17 mouse cellular contexts compared by ENCODE assay signal in genomic region chr9:66914540-66914939, GRCm38 (mm10). TPM values are rescaled to one million over a fixed set of nuclear protein-coding genes. Genes with fewer than 3 reads are reported as not detected.
DNase-seq lines count a peak whose midpoint lies in the region; ATAC-seq and TF ChIP-seq lines count a peak whose summit lies in the region.
"Had no signal": no experiment of that assay in that cellular context is flagged by ENCODE, and none has a peak within 500 bp of the region (broad histone marks: within the 10 kb centered on the region; RNA-seq: fewer than 3 reads in every experiment).

No protein-coding gene starts in this region.

- peaks cover 0 to 51% of the 10 kb centered on the region in 2 experiments; a peak in 2 of 4 replicates for H3K36me3 ChIP-seq in MEL (ENCODE audit: control insufficient read depth in 1 of 2, insufficient read depth in 2 of 2, low read length in 2 of 2)
- H3K36me3 ChIP-seq in liver, embryonic 15.5 days (replicated peaks): peaks cover 39% of the 10 kb centered on the region
- H3K36me3 ChIP-seq: limb, embryonic 13.5 days; midbrain, embryonic 15.5 days had no signal

- H3K4me1 ChIP-seq in MEL (ENCODE audit: control insufficient read depth in 1 of 2, insufficient read depth in 2 of 2, low read length in 2 of 2): peaks cover 39 to 41% of the 10 kb centered on the region in 2 experiments
- H3K4me1 ChIP-seq in bone marrow, adult 2 months (ENCODE audit: control insufficient read depth, insufficient read depth, low read length): peaks cover 10% of the 10 kb centered on the region; the same call in 1 of the 2 replicates
- peaks cover 83% of the 10 kb centered on the region for H3K4me1 ChIP-seq in liver, embryonic 15.5 days (replicated peaks)

- no peak for DNase-seq in layer of hippocampus, adult 2 months (ENCODE audit: low spot score in 2 of 2)
- DNase-seq in layer of hippocampus, postnatal 25 days (ENCODE audit: extremely low spot score in 1 of 2, low spot score in 1 of 2): no peak
- DNase-seq in MEL (ENCODE audit: low read depth, low spot score): peak; percentile 35
- no peak for DNase-seq in urinary bladder, adult 18-20 months (ENCODE audit: low spot score in 2 of 2)
- DNase-seq in left cerebral cortex, adult 11 months (ENCODE audit: low spot score): no peak
- DNase-seq: adrenal gland, postnatal 36 days; cerebellum, adult 9-11 months; gastrocnemius, postnatal 10 days; heart, postnatal 36 days; kidney, postnatal 14 days; layer of hippocampus, adult 9-11 months; right cerebral cortex, postnatal 4 days had no signal

- no peak for TF ChIP-seq CTCF in layer of hippocampus, adult 2 months (conservative IDR thresholded peaks at IDR 0.05)
- TF ChIP-seq CTCF in MEL (IDR thresholded peaks at IDR 0.05 in 2 of 3, conservative IDR thresholded peaks at IDR 0.05 in 1 of 3; ENCODE audit: control insufficient read depth in 1 of 3, insufficient read depth in 1 of 3, low read depth in 2 of 3, low read length in 3 of 3, poor library complexity in 1 of 3, severe bottlenecking in 1 of 3): no peak
- no peak for TF ChIP-seq CTCF in bone marrow, adult 2 months (IDR thresholded peaks at IDR 0.05; ENCODE audit: control insufficient read depth, insufficient read depth, low read length)

- TF ChIP-seq RAD21 in MEL (IDR thresholded peaks at IDR 0.05; ENCODE audit: low read depth, low read length): no peak

- WGBS in bone marrow, adult 2 months: 50% methylated on average over 3 of the region's 3 CpGs
- 63% methylated on average over 3 of the region's 3 CpGs for WGBS in liver, embryonic 15.5 days (ENCODE audit: insufficient replicate concordance)

- no peaks in the 10 kb centered on the region for H3K9me3 ChIP-seq in MEL (replicated peaks; ENCODE audit: insufficient read depth, low read length)
- no peaks in the 10 kb centered on the region for H3K9me3 ChIP-seq in liver, embryonic 15.5 days (replicated peaks)
- H3K9me3 ChIP-seq: forebrain, embryonic 12.5 days; limb, embryonic 13.5 days; midbrain, embryonic 15.5 days had no signal

- H3K27ac ChIP-seq in layer of hippocampus, adult 2 months: peak overlapping the region; percentile 33; the same call in 1 of the 2 replicates
- peak overlapping the region; percentile 99 for H3K27ac ChIP-seq in MEL (ENCODE audit: control insufficient read depth, low read depth, low read length)
- peak overlapping the region; percentile 37; the same call in 1 of the 2 replicates for H3K27ac ChIP-seq in bone marrow, adult 2 months (ENCODE audit: control insufficient read depth, insufficient read depth, low read depth, low read length, poor library complexity)
- peak overlapping the region; percentile 97 for H3K27ac ChIP-seq in liver, embryonic 15.5 days (replicated peaks)
- H3K27ac ChIP-seq: forebrain, embryonic 12.5 days; limb, embryonic 13.5 days; midbrain, embryonic 15.5 days had no signal

- H3K4me2 ChIP-seq in liver, embryonic 15.5 days: peak overlapping the region; percentile 92
- H3K4me2 ChIP-seq: forebrain, embryonic 12.5 days; limb, embryonic 13.5 days; midbrain, embryonic 15.5 days had no signal

- peak; percentile 57 to 64 for TF ChIP-seq EP300 in MEL (IDR thresholded peaks at IDR 0.05; ENCODE audit: low read depth in 1 of 2, low read length in 2 of 2)

- no peak for ATAC-seq in liver, embryonic 15.5 days (ENCODE audit: insufficient read depth)
- ATAC-seq: midbrain, embryonic 15.5 days had no signal

- H3K4me3 ChIP-seq in layer of hippocampus, adult 2 months: no peak overlapping the region
- no peak overlapping the region for H3K4me3 ChIP-seq in MEL (ENCODE audit: control insufficient read depth in 1 of 2, insufficient read depth in 1 of 2, low read depth in 2 of 2, low read length in 2 of 2)
- no peak overlapping the region for H3K4me3 ChIP-seq in bone marrow, adult 2 months (replicated peaks; ENCODE audit: control insufficient read depth, low read depth, low read length)
- peak overlapping the region; percentile 46; the same call in 1 of the 2 replicates for H3K4me3 ChIP-seq in liver, embryonic 15.5 days (replicated peaks)
- H3K4me3 ChIP-seq: forebrain, embryonic 12.5 days; limb, embryonic 13.5 days; midbrain, embryonic 15.5 days had no signal

- no peak for TF ChIP-seq POLR2A in MEL (IDR thresholded peaks at IDR 0.05; ENCODE audit: control insufficient read depth in 1 of 2, insufficient read depth in 1 of 2, low read depth in 1 of 2, low read length in 2 of 2, poor library complexity in 1 of 2)
- TF ChIP-seq POLR2A in bone marrow, adult 2 months (IDR thresholded peaks at IDR 0.05; ENCODE audit: borderline replicate concordance, control insufficient read depth, low read depth, low read length): no peak

- no peaks in the 10 kb centered on the region for H3K27me3 ChIP-seq in MEL (ENCODE audit: control insufficient read depth in 1 of 2, insufficient read depth in 2 of 2, low read length in 2 of 2)
- H3K27me3 ChIP-seq in liver, embryonic 15.5 days: no peaks in the 10 kb centered on the region
- H3K27me3 ChIP-seq: forebrain, embryonic 12.5 days; limb, embryonic 13.5 days; midbrain, embryonic 15.5 days had no signal

- H3K9ac ChIP-seq in MEL (ENCODE audit: control insufficient read depth, low read depth, low read length, poor library complexity, severe bottlenecking): no peak overlapping the region
- 0 out of 2 replicates have a peak overlapping the region, but pooled peaks have one; percentile 30 for H3K9ac ChIP-seq in liver, embryonic 15.5 days
- H3K9ac ChIP-seq: forebrain, embryonic 12.5 days; limb, embryonic 13.5 days; midbrain, embryonic 15.5 days had no signal

- peaks cover 43% of the 10 kb centered on the region for H3K79me2 ChIP-seq in MEL (ENCODE audit: control insufficient read depth, insufficient read depth, low read length, poor library complexity)

TF ChIP-seq in MEL, 35 proteins besides CTCF, POLR2A, EP300 and RAD21:
- TF ChIP-seq BHLHE40 (IDR thresholded peaks at IDR 0.05; ENCODE audit: borderline replicate concordance, low read depth, low read length) (no peak), JUND (IDR thresholded peaks at IDR 0.05; ENCODE audit: low read depth, low read length) (no peak), POLR2AphosphoS2 (IDR thresholded peaks at IDR 0.05; ENCODE audit: low read length) (no peak), TCF12 (IDR thresholded peaks at IDR 0.05; ENCODE audit: low read depth, low read length) (0 out of 2 replicates have a peak, but pooled peaks have one; percentile 4), MAFK (IDR thresholded peaks at IDR 0.05; ENCODE audit: borderline replicate concordance, low read depth, low read length) (no peak), KAT2A (conservative IDR thresholded peaks at IDR 0.05; ENCODE audit: low read depth, low read length) (no peak), MEF2A (IDR thresholded peaks at IDR 0.05; ENCODE audit: extremely low read depth, insufficient replicate concordance, low read depth, low read length, poor library complexity, severe bottlenecking) (no peak), MYC (IDR thresholded peaks at IDR 0.05; ENCODE audit: low read depth, low read length) (no peak), ETS1 (IDR thresholded peaks at IDR 0.05; ENCODE audit: low read depth, low read length) (peak; percentile 54; the same call in 1 of the 2 replicates), GATA1 (IDR thresholded peaks at IDR 0.05; ENCODE audit: low read depth, low read length) (peak; percentile 48; the same call in 1 of the 2 replicates), ZKSCAN1 (IDR thresholded peaks at IDR 0.05; ENCODE audit: low read depth, low read length) (no peak), GABPA (IDR thresholded peaks at IDR 0.05; ENCODE audit: low read depth, low read length) (no peak), UBTF (IDR thresholded peaks at IDR 0.05; ENCODE audit: borderline replicate concordance, insufficient read depth, low read depth, low read length) (no peak), MYB (IDR thresholded peaks at IDR 0.05; ENCODE audit: low read depth, low read length) (peak; percentile 34; the same call in 1 of the 2 replicates), USF2 (IDR thresholded peaks at IDR 0.05; ENCODE audit: borderline replicate concordance in 1 of 2, insufficient read depth in 1 of 2, low read depth in 1 of 2, low read length in 2 of 2) (no peak)

RNA-seq across cellular contexts. Expression of gene Rab8b, which starts 4.9 kb away (rescaled TPM):
- total RNA-seq in layer of hippocampus, adult 2 months (2021): 10 to 100 TPM; 46.1 to 47.1 TPM
- 10 to 100 TPM; 40.7 to 46.4 TPM for total RNA-seq in layer of hippocampus, postnatal 25 days (2021)
- 15.0 and 16.4 TPM in 2 replicates for total RNA-seq in MEL (2012; rRNA removed)
- polyA plus RNA-seq in MEL (2012; ENCODE audit: insufficient read depth in 1 of 2, insufficient read length in 2 of 2, low read depth in 1 of 2, low replicate concordance in 2 of 2, missing spikeins in 1 of 2): 10 to 100 TPM in 1 of 2 experiments, not detected in 1; 16.1 TPM
- 22.5 and 25.3 TPM in 2 replicates for polyA plus RNA-seq in bone marrow, adult 2 months (2011; ENCODE audit: insufficient read depth, insufficient read length, low replicate concordance, missing spikeins)
- polyA plus RNA-seq in liver, embryonic 15.5 days (2015; fragmentation: Nextera tagmentation; extraction: Ambion mirVana): 28.9 and 29.2 TPM in 2 replicates

RNA-seq across cellular contexts. Expression of gene Rps27l, which starts 31.3 kb away (rescaled TPM):
- 10 to 100 TPM; 32.8 to 38.4 TPM for total RNA-seq in layer of hippocampus, adult 2 months (2021)
- total RNA-seq in layer of hippocampus, postnatal 25 days (2021): 10 to 100 TPM; 36.7 to 44.4 TPM
- 502 and 524 TPM in 2 replicates for total RNA-seq in MEL (2012; rRNA removed)
- polyA plus RNA-seq in MEL (2012; ENCODE audit: insufficient read depth in 1 of 2, insufficient read length in 2 of 2, low read depth in 1 of 2, low replicate concordance in 2 of 2, missing spikeins in 1 of 2): 100 to 1,000 TPM in 1 of 2 experiments, not detected in 1; 469 TPM
- polyA plus RNA-seq in bone marrow, adult 2 months (2011; ENCODE audit: insufficient read depth, insufficient read length, low replicate concordance, missing spikeins): 99.8 and 183 TPM in 2 replicates
- polyA plus RNA-seq in liver, embryonic 15.5 days (2015; fragmentation: Nextera tagmentation; extraction: Ambion mirVana): 368 and 453 TPM in 2 replicates

Comparison
In these comparisons a context has a peak if more than half of its experiments do, and no peak if none do; other contexts are left out.
1. H3K27ac ChIP-seq: peak in every context shown above with its lines; median percentile 99 in MEL; 97 in liver, embryonic 15.5 days; 37 in bone marrow, adult 2 months; 33 in layer of hippocampus, adult 2 months.
2. RNA of gene Rps27l, which starts 31.3 kb away (total RNA-seq): 502 to 524 TPM in MEL; 36.7 to 44.4 TPM in layer of hippocampus, postnatal 25 days and 32.8 to 38.4 TPM in layer of hippocampus, adult 2 months; every median in the first group is over 10 times any median in the second.